Mouse (Mus musculus): ENCODE measurements around the gene Nrxn3.

- no peak for TF ChIP-seq POLR2A (IDR thresholded peaks at IDR 0.05; ENCODE audit: low read depth, low read length)
- no peak for TF ChIP-seq CTCF (IDR thresholded peaks at IDR 0.05; ENCODE audit: extremely low read depth, insufficient read length, insufficient replicate concordance, low read depth, low read length)
Measured at GRCm38 (mm10) chr12:88897331-88897730, 174.7 kb downstream of the Nrxn3 start.
